10 mouse cellular contexts compared by ENCODE assay signal in genomic region chr6:99934394-99934793, GRCm38 (mm10).
A peak's percentile ranks its signal among the peaks of the same experiment; 100 is the strongest.
DNase-seq lines count a peak whose midpoint lies in the region; ATAC-seq and TF ChIP-seq lines count a peak whose summit lies in the region.
"Had no signal": no experiment of that assay in that cellular context is flagged by ENCODE, and none has a peak within 500 bp of the region (broad histone marks: within the 10 kb centered on the region; RNA-seq: fewer than 3 reads in every experiment).

No protein-coding gene starts in this region.

- 0 out of 2 replicates have a peak overlapping the region, but pooled peaks have one; percentile 17 for H3K27ac ChIP-seq in intestine, embryonic 15.5 days
- no peak overlapping the region for H3K27ac ChIP-seq in intestine, postnatal 0 days (ENCODE audit: low read depth, low read length)
- H3K27ac ChIP-seq: forebrain, embryonic 10.5 days; midbrain, embryonic 13.5 days had no signal

- 0 out of 2 replicates have a peak, but pooled peaks cover 17% of the 10 kb centered on the region for H3K4me1 ChIP-seq in intestine, embryonic 15.5 days (replicated peaks)
- H3K4me1 ChIP-seq in intestine, postnatal 0 days (replicated peaks; ENCODE audit: control insufficient read depth, insufficient read depth, low read length), result 0 out of 2 replicates have a peak, but pooled peaks cover 4% of the 10 kb centered on the region

- no peak overlapping the region for H3K4me2 ChIP-seq in intestine, embryonic 15.5 days (replicated peaks)
- no peak overlapping the region for H3K4me2 ChIP-seq in intestine, postnatal 0 days (replicated peaks; ENCODE audit: low read depth)
- H3K4me2 ChIP-seq: midbrain, embryonic 13.5 days had no signal

- WGBS in intestine, embryonic 15.5 days, result 61% methylated on average over 5 of the region's 5 CpGs
- WGBS in intestine, postnatal 0 days, result 57% methylated on average over 5 of the region's 5 CpGs

- DNase-seq in heart, adult 9 months (ENCODE audit: low spot score in 2 of 2), result peak; percentile 16 to 47
- DNase-seq in kidney, adult 8-10 months, result peak; percentile 44 to 52
- no peak for DNase-seq in right cerebral cortex, adult 18-20 months
- DNase-seq in right cerebral cortex, postnatal 14 days, result no peak

- H3K36me3 ChIP-seq in intestine, embryonic 15.5 days, result no peaks in the 10 kb centered on the region
- H3K36me3 ChIP-seq in intestine, postnatal 0 days (ENCODE audit: control insufficient read depth, insufficient read depth), result no peaks in the 10 kb centered on the region
- H3K36me3 ChIP-seq: forebrain, embryonic 10.5 days; midbrain, embryonic 13.5 days had no signal

- TF ChIP-seq CTCF in intestine, postnatal 0 days (IDR thresholded peaks at IDR 0.05; ENCODE audit: low read depth), result no peak

- no peaks in the 10 kb centered on the region for H3K9me3 ChIP-seq in intestine, embryonic 15.5 days
- H3K9me3 ChIP-seq in intestine, postnatal 0 days (ENCODE audit: control insufficient read depth), result no peaks in the 10 kb centered on the region
- H3K9me3 ChIP-seq: forebrain, embryonic 10.5 days; midbrain, embryonic 13.5 days had no signal

- no peak for ATAC-seq in intestine, embryonic 15.5 days
- no peak for ATAC-seq in intestine, postnatal 0 days
- peak; percentile 76 for ATAC-seq in megakaryocyte progenitor cell, adult 5-6 weeks (replicated peaks; ENCODE audit: poor library complexity)
- ATAC-seq in CD4-positive, CD25-positive, alpha-beta regulatory T cell, adult 4 months, result no peak
- ATAC-seq: midbrain, embryonic 13.5 days had no signal

- no peak overlapping the region for H3K4me3 ChIP-seq in intestine, embryonic 15.5 days (replicated peaks)
- no peak overlapping the region for H3K4me3 ChIP-seq in intestine, postnatal 0 days (ENCODE audit: low read depth, low read length)
- H3K4me3 ChIP-seq: forebrain, embryonic 10.5 days; midbrain, embryonic 13.5 days had no signal

- H3K9ac ChIP-seq in intestine, embryonic 15.5 days, result no peak overlapping the region
- H3K9ac ChIP-seq in intestine, postnatal 0 days (ENCODE audit: low read depth, low read length), result no peak overlapping the region
- H3K9ac ChIP-seq: midbrain, embryonic 13.5 days had no signal

- no peaks in the 10 kb centered on the region for H3K27me3 ChIP-seq in intestine, embryonic 15.5 days (replicated peaks)
- no peaks in the 10 kb centered on the region for H3K27me3 ChIP-seq in intestine, postnatal 0 days (replicated peaks; ENCODE audit: control insufficient read depth, insufficient read depth, low read length)
- H3K27me3 ChIP-seq: midbrain, embryonic 13.5 days had no signal

Comparison
In these comparisons a context has a peak if more than half of its experiments do, and no peak if none do; other contexts are left out.
1. DNase-seq: peak in heart, adult 9 months (2 of 2) and kidney, adult 8-10 months (2 of 2); none in right cerebral cortex, adult 18-20 months (single experiment) and right cerebral cortex, postnatal 14 days (single experiment).